10 mouse cellular contexts compared by ENCODE assay signal in the genomic region with DNA sequence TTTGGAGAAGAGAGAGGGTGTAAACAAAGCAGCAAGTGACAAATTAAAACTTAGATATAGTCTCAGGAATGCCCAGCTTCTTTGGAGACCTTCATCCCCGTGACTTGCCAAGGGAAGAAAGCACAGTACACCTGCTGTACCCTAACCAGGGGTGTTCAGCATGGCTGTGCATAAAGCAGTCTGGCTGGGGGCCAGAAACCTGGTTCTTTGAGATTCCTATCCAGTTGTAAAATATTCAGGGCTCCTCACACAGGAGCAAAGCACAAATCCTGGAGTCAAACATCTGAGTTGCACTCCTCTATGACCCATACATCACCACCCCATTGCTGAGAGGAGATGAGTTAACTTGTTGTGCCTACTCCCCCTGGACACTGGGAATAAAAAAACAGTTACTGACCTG. TPM values are rescaled to one million over a fixed set of nuclear protein-coding genes. Genes with fewer than 3 reads are reported as not detected.
A peak's percentile ranks its signal among the peaks of the same experiment; 100 is the strongest.
DNase-seq lines count a peak whose midpoint lies in the region; ATAC-seq lines count a peak whose summit lies in the region.
"Had no signal": no experiment of that assay in that cellular context is flagged by ENCODE, and none has a peak within 500 bp of the region (broad histone marks: within the 10 kb centered on the region; RNA-seq: fewer than 3 reads in every experiment).

No protein-coding gene starts in this region.

- no peak for DNase-seq in heart, adult 9 months (ENCODE audit: low spot score in 2 of 2)
- no peak for DNase-seq in neural tube, embryonic 10.5 days (ENCODE audit: extremely low spot score, low spot score)
- no peak for DNase-seq in adipocyte (ENCODE audit: low spot score)
- DNase-seq in cerebellum, adult 11-12 months, result no peak
- DNase-seq: cerebellum, adult 11 months; spleen, adult 18-20 months had no signal

- no peaks in the 10 kb centered on the region for H3K36me3 ChIP-seq in heart, embryonic 11.5 days (ENCODE audit: control insufficient read depth, insufficient read depth, low read length)
- H3K36me3 ChIP-seq in neural tube, embryonic 12.5 days, result no peaks in the 10 kb centered on the region
- no peaks in the 10 kb centered on the region for H3K36me3 ChIP-seq in kidney, embryonic 14.5 days (ENCODE audit: control insufficient read depth, insufficient read depth, low read length)
- no peaks in the 10 kb centered on the region for H3K36me3 ChIP-seq in neural tube, embryonic 13.5 days

- no peak overlapping the region for H3K4me3 ChIP-seq in heart, embryonic 11.5 days (ENCODE audit: low read depth, low read length)
- H3K4me3 ChIP-seq in neural tube, embryonic 12.5 days, result no peak overlapping the region
- H3K4me3 ChIP-seq in kidney, embryonic 14.5 days (ENCODE audit: low read length), result peak overlapping the region; percentile 5; the same call in 1 of the 2 replicates
- no peak overlapping the region for H3K4me3 ChIP-seq in neural tube, embryonic 13.5 days

- WGBS in heart, embryonic 11.5 days (ENCODE audit: insufficient replicate concordance), result 77% methylated on average over 1 of the region's 1 CpGs
- 80% methylated on average over 1 of the region's 1 CpGs for WGBS in neural tube, embryonic 12.5 days
- 56% methylated on average over 1 of the region's 1 CpGs for WGBS in kidney, embryonic 14.5 days
- WGBS in neural tube, embryonic 13.5 days, result 45% methylated on average over 1 of the region's 1 CpGs

- H3K9me3 ChIP-seq in heart, embryonic 11.5 days (replicated peaks; ENCODE audit: control insufficient read depth, low read length), result no peaks in the 10 kb centered on the region
- no peaks in the 10 kb centered on the region for H3K9me3 ChIP-seq in neural tube, embryonic 12.5 days
- H3K9me3 ChIP-seq in kidney, embryonic 14.5 days (ENCODE audit: control insufficient read depth, low read length), result no peaks in the 10 kb centered on the region
- no peaks in the 10 kb centered on the region for H3K9me3 ChIP-seq in neural tube, embryonic 13.5 days

- H3K4me1 ChIP-seq in heart, embryonic 11.5 days (ENCODE audit: control insufficient read depth, insufficient read depth, low read length), result no peaks in the 10 kb centered on the region
- peaks cover 2% of the 10 kb centered on the region; the same call in 1 of the 2 replicates for H3K4me1 ChIP-seq in neural tube, embryonic 12.5 days
- H3K4me1 ChIP-seq in kidney, embryonic 14.5 days (ENCODE audit: control insufficient read depth, insufficient read depth, low read length), result peaks cover 10% of the 10 kb centered on the region; the same call in 1 of the 2 replicates
- H3K4me1 ChIP-seq in neural tube, embryonic 13.5 days (replicated peaks), result peaks cover 18% of the 10 kb centered on the region

- no peak for ATAC-seq in heart, embryonic 11.5 days (replicated peaks; ENCODE audit: insufficient number of reproducible peaks, low FRiP score, low TSS enrichment)
- ATAC-seq in neural tube, embryonic 12.5 days (ENCODE audit: low FRiP score, low read depth), result no peak
- ATAC-seq in kidney, embryonic 14.5 days (ENCODE audit: low FRiP score, low TSS enrichment), result no peak
- no peak for ATAC-seq in neural tube, embryonic 13.5 days (ENCODE audit: low read depth)

- H3K9ac ChIP-seq in heart, embryonic 11.5 days (ENCODE audit: low read depth, low read length), result no peak overlapping the region
- no peak overlapping the region for H3K9ac ChIP-seq in neural tube, embryonic 12.5 days
- H3K9ac ChIP-seq in kidney, embryonic 14.5 days (ENCODE audit: low read depth, low read length), result no peak overlapping the region; the same call in 1 of the 2 replicates
- H3K9ac ChIP-seq in neural tube, embryonic 13.5 days, result no peak overlapping the region

- peak overlapping the region; percentile 77; the same call in 1 of the 2 replicates for H3K4me2 ChIP-seq in heart, embryonic 11.5 days
- H3K4me2 ChIP-seq in neural tube, embryonic 12.5 days (replicated peaks), result 0 out of 2 replicates have a peak overlapping the region, but pooled peaks have one; percentile 14
- H3K4me2 ChIP-seq in kidney, embryonic 14.5 days (replicated peaks; ENCODE audit: low read depth, low read length), result peak overlapping the region; percentile 70; the same call in 1 of the 2 replicates
- peak overlapping the region; percentile 80; the same call in 1 of the 2 replicates for H3K4me2 ChIP-seq in neural tube, embryonic 13.5 days

- H3K27ac ChIP-seq in heart, embryonic 11.5 days (ENCODE audit: low read depth, low read length), result no peak overlapping the region
- H3K27ac ChIP-seq in neural tube, embryonic 12.5 days, result no peak overlapping the region
- peak overlapping the region; percentile 20; the same call in 1 of the 2 replicates for H3K27ac ChIP-seq in kidney, embryonic 14.5 days (ENCODE audit: low read depth, low read length)
- H3K27ac ChIP-seq in neural tube, embryonic 13.5 days (replicated peaks), result no peak overlapping the region

- H3K27me3 ChIP-seq in heart, embryonic 11.5 days (ENCODE audit: control insufficient read depth, insufficient read depth, low read length), result 0 out of 2 replicates have a peak, but pooled peaks cover 2% of the 10 kb centered on the region
- H3K27me3 ChIP-seq in neural tube, embryonic 12.5 days (replicated peaks), result no peaks in the 10 kb centered on the region
- H3K27me3 ChIP-seq in kidney, embryonic 14.5 days (ENCODE audit: control insufficient read depth, insufficient read depth, low read length), result no peaks in the 10 kb centered on the region
- H3K27me3 ChIP-seq in neural tube, embryonic 13.5 days, result peaks cover 10% of the 10 kb centered on the region; the same call in 1 of the 2 replicates

RNA-seq across cellular contexts. Expression of a gene that starts 2.0 kb away (rescaled TPM):
- 60.2 and 65.4 TPM in 2 replicates for polyA plus RNA-seq in heart, embryonic 11.5 days (2014; fragmentation: Nextera tagmentation; extraction: Ambion mirVana)
- polyA plus RNA-seq in neural tube, embryonic 12.5 days (2016; fragmentation: Nextera tagmentation; extraction: Ambion mirVana), result 47.0 and 53.1 TPM in 2 replicates
- polyA plus RNA-seq in kidney, embryonic 14.5 days (2014; fragmentation: Nextera tagmentation; extraction: Ambion mirVana), result 96.8 and 101 TPM in 2 replicates
- 52.3 and 58.8 TPM in 2 replicates for polyA plus RNA-seq in neural tube, embryonic 13.5 days (2015; fragmentation: Nextera tagmentation; extraction: Ambion mirVana)

RNA-seq across cellular contexts. Expression of a gene that starts 2.2 kb away (rescaled TPM):
- 6.0 and 7.6 TPM in 2 replicates for polyA plus RNA-seq in heart, embryonic 11.5 days (2014; fragmentation: Nextera tagmentation; extraction: Ambion mirVana)
- 9.7 and 13.1 TPM in 2 replicates for polyA plus RNA-seq in neural tube, embryonic 12.5 days (2016; fragmentation: Nextera tagmentation; extraction: Ambion mirVana)
- 17.8 and 18.5 TPM in 2 replicates for polyA plus RNA-seq in kidney, embryonic 14.5 days (2014; fragmentation: Nextera tagmentation; extraction: Ambion mirVana)
- 9.9 and 12.0 TPM in 2 replicates for polyA plus RNA-seq in neural tube, embryonic 13.5 days (2015; fragmentation: Nextera tagmentation; extraction: Ambion mirVana)

RNA-seq across cellular contexts. Expression of a gene that starts 41.0 kb away (rescaled TPM):
- polyA plus RNA-seq in heart, embryonic 11.5 days (2014; fragmentation: Nextera tagmentation; extraction: Ambion mirVana), result 21.7 and 26.5 TPM in 2 replicates
- polyA plus RNA-seq in neural tube, embryonic 12.5 days (2016; fragmentation: Nextera tagmentation; extraction: Ambion mirVana), result 23.8 and 24.0 TPM in 2 replicates
- polyA plus RNA-seq in kidney, embryonic 14.5 days (2014; fragmentation: Nextera tagmentation; extraction: Ambion mirVana), result 44.8 TPM in 2 replicates
- polyA plus RNA-seq in neural tube, embryonic 13.5 days (2015; fragmentation: Nextera tagmentation; extraction: Ambion mirVana), result 13.5 and 13.9 TPM in 2 replicates

Comparison
In these comparisons a context has a peak if more than half of its experiments do, and no peak if none do; other contexts are left out.
1. H3K4me2 ChIP-seq: peak in every context shown above with its lines; median percentile 80 in neural tube, embryonic 13.5 days; 77 in heart, embryonic 11.5 days; 70 in kidney, embryonic 14.5 days; 14 in neural tube, embryonic 12.5 days.